Mouse (Mus musculus) kidney, postnatal 36 days (tissue): ENCODE results near the gene Vmn1r70.

ENCODE experiments used
- DNase-seq, 2 experiments: peaks; one replicate each; pipeline ENCODE4 v3.0.0; 2021 to 2022; ENCODE audit warnings: mixed read lengths in 2 of 2

Gene Vmn1r70

DNA sequence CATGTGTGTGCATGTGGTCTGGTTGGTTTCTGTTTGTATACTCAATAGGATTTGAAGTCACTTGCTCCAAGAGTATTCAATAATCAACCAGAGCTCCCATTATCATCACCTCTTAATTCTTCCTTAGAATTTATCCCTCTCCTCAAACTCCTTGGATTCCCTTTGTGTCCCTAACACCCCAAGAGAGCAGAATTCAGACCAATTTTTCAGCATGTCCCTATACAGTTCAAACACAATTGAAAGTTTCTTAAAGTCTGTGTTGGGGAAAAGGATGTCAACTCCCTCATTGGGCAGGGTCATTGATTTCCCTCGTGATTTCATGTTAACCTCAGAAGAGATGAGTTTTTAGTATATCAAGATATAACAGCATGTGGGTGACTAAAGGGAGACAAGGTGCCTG is at the start of gene Vmn1r70:
Gene Vmn1r70, plus strand, starts transcription at position 301 of the 400 bp plus-strand sequence.
- no peak for DNase-seq

GRCm38 (mm10) chr7:10613559-10613958 is 17.8 kb upstream of the Vmn1r70 start, which contains the start of gene Vmn1r69:
Gene Vmn1r69, minus strand, starts transcription at chr7:10613659.
- DNase-seq = no peak
